Mouse (Mus musculus) spleen, postnatal 36 days (tissue): Measurements from ENCODE around the gene Celsr1.
A peak's percentile ranks its signal among the peaks of the same experiment; 100 is the strongest.

Experiments
- DNase-seq, 2 experiments: peaks; one replicate each; pipeline ENCODE4 v3.0.0; 2022; ENCODE audit warnings: low spot score in 2 of 2, mixed read lengths in 1 of 2

The Celsr1 gene

GRCm38 (mm10) chr15:85962691-85963090 is 70.9 kb downstream of the Celsr1 start:
- DNase-seq, result no peak

- DNase-seq, result no peak
Observed at GRCm38 (mm10) chr15:85961651-85962050, 71.9 kb downstream of the Celsr1 start.

- DNase-seq, result no peak
Observed at GRCm38 (mm10) chr15:85961131-85961530, 72.4 kb downstream of the Celsr1 start.

GRCm38 (mm10) chr15:85956202-85956601 is 77.4 kb downstream of the Celsr1 start:
- no peak for DNase-seq

- DNase-seq, result no peak
Observed at GRCm38 (mm10) chr15:85953458-85953857, 80.1 kb downstream of the Celsr1 start.

- DNase-seq, result no peak
Observed at GRCm38 (mm10) chr15:85949421-85950164, 84.0 kb downstream of the Celsr1 start.

- DNase-seq, result no peak
Observed at GRCm38 (mm10) chr15:85947967-85948366, 85.6 kb downstream of the Celsr1 start.

- no peak for DNase-seq
Observed at GRCm38 (mm10) chr15:85947541-85947940, 86.0 kb downstream of the Celsr1 start.

- no peak for DNase-seq
Observed at GRCm38 (mm10) chr15:85935627-85936049, 97.9 kb downstream of the Celsr1 start.

GRCm38 (mm10) chr15:85928161-85928560 is 105.4 kb downstream of the Celsr1 start:
- DNase-seq, result no peak

GRCm38 (mm10) chr15:85921855-85922254 is 111.7 kb downstream of the Celsr1 start:
- no peak for DNase-seq

- DNase-seq, result no peak
Observed at GRCm38 (mm10) chr15:85919892-85920248, 113.7 kb downstream of the Celsr1 start.

- DNase-seq, result no peak
Observed at GRCm38 (mm10) chr15:85919191-85919891, 114.2 kb downstream of the Celsr1 start.

GRCm38 (mm10) chr15:85913605-85914004 is 120.0 kb downstream of the Celsr1 start:
- peak; percentile 38 to 44 for DNase-seq

- DNase-seq, result no peak
Observed at GRCm38 (mm10) chr15:85909931-85910330, 123.6 kb downstream of the Celsr1 start.

GRCm38 (mm10) chr15:85909492-85909829 is 124.1 kb downstream of the Celsr1 start:
- DNase-seq, result no peak

GRCm38 (mm10) chr15:85908660-85909491 is 124.7 kb downstream of the Celsr1 start:
- DNase-seq, result peak in 1 of 2 experiments; percentile 13

- no peak for DNase-seq
Observed at GRCm38 (mm10) chr15:85903826-85904225, 129.8 kb downstream of the Celsr1 start.

GRCm38 (mm10) chr15:85902505-85902904 is 131.1 kb downstream of the Celsr1 start:
- no peak for DNase-seq

- no peak for DNase-seq
Observed at GRCm38 (mm10) chr15:85900801-85901200, 132.8 kb downstream of the Celsr1 start.

GRCm38 (mm10) chr15:85900318-85900717 is 133.3 kb downstream of the Celsr1 start:
- no peak for DNase-seq

- DNase-seq, result no peak
Observed at GRCm38 (mm10) chr15:85899396-85899795, 134.2 kb downstream of the Celsr1 start.
